Mouse (Mus musculus): ENCODE data around the gene 1810065E05Rik.

DNA sequence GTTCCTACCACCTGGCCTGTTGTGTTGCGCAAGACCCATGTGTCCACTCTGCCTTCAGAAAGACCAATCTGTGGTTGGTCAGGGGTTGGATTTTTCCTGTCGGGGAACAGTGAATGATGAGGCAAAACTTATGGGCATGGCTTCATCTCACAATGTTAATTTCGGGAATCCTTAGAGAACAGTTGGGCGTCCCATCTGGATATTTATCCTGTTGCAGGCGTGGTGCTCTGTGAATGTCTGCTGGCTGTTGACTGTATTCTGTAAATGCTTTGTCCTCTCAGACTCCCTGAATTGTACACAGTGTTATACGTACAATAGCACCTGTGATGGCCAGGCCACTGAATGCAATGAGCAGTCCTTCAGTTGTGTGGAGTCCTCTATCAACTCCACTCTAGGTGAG is 38.4 kb upstream of the 1810065E05Rik start:
- TF ChIP-seq CTCF (IDR thresholded peaks at IDR 0.05; ENCODE audit: low read depth) (no peak), EP300 (IDR thresholded peaks at IDR 0.05; ENCODE audit: low read depth) (no peak)

Data from liver, postnatal 0 days (tissue).